Mouse (Mus musculus): ENCODE results near the gene Dab1. TPM values are rescaled to one million over a fixed set of nuclear protein-coding genes. Genes with fewer than 3 reads are reported as not detected.

Dab1 gene
- polyA plus RNA-seq, 1 experiment from 2014 or later, result 3.6 TPM

GRCm38 (mm10) chr4:104113209-104114005 is 494.2 kb downstream of the Dab1 start:
- no peaks in the 10 kb centered on the region for H3K9me3 ChIP-seq
- H3K36me3 ChIP-seq, result no peaks in the 10 kb centered on the region
- no peak for DNase-seq (ENCODE audit: low spot score)
- no peaks in the 10 kb centered on the region for H3K4me1 ChIP-seq
- H3K4me3 ChIP-seq, result no peak overlapping the region
- H3K27me3 ChIP-seq (ENCODE audit: insufficient read depth, poor library complexity, severe bottlenecking), result no peaks in the 10 kb centered on the region
- 90% methylated on average over 13 of the region's 13 CpGs for WGBS
- no peak overlapping the region for H3K27ac ChIP-seq

- H3K27ac ChIP-seq, result no peak overlapping the region
- no peaks in the 10 kb centered on the region for H3K4me1 ChIP-seq
- H3K9me3 ChIP-seq, result no peaks in the 10 kb centered on the region
- DNase-seq (ENCODE audit: low spot score), result no peak
- 78% methylated on average over 6 of the region's 6 CpGs for WGBS
- no peaks in the 10 kb centered on the region for H3K36me3 ChIP-seq
- H3K4me3 ChIP-seq, result no peak overlapping the region
- H3K27me3 ChIP-seq (ENCODE audit: insufficient read depth, poor library complexity, severe bottlenecking), result no peaks in the 10 kb centered on the region
Measured at GRCm38 (mm10) chr4:104114006-104114361, 494.8 kb downstream of the Dab1 start.

GRCm38 (mm10) chr4:104120108-104120507 is 500.9 kb downstream of the Dab1 start:
- Histone ChIP-seq H3K36me3 (no peaks in the 10 kb centered on the region), H3K27me3 (ENCODE audit: insufficient read depth, poor library complexity, severe bottlenecking) (no peaks in the 10 kb centered on the region), H3K4me1 (no peaks in the 10 kb centered on the region), H3K9me3 (no peaks in the 10 kb centered on the region), H3K27ac (no peak overlapping the region), H3K4me3 (no peak overlapping the region)
- DNase-seq (ENCODE audit: low spot score), result no peak
- WGBS, result 80% methylated on average over 4 of the region's 4 CpGs

GRCm38 (mm10) chr4:104121959-104122358 is 502.8 kb downstream of the Dab1 start:
- no peaks in the 10 kb centered on the region for H3K27me3 ChIP-seq (ENCODE audit: insufficient read depth, poor library complexity, severe bottlenecking)
- no peaks in the 10 kb centered on the region for H3K36me3 ChIP-seq
- H3K27ac ChIP-seq, result no peak overlapping the region
- no peaks in the 10 kb centered on the region for H3K4me1 ChIP-seq
- no peak for DNase-seq (ENCODE audit: low spot score)
- H3K4me3 ChIP-seq, result no peak overlapping the region
- 84% methylated on average over 5 of the region's 5 CpGs for WGBS
- no peaks in the 10 kb centered on the region for H3K9me3 ChIP-seq

GRCm38 (mm10) chr4:104122364-104122763 is 503.2 kb downstream of the Dab1 start:
- no peak for DNase-seq (ENCODE audit: low spot score)
- Histone ChIP-seq H3K36me3 (no peaks in the 10 kb centered on the region), H3K4me3 (no peak overlapping the region), H3K9me3 (no peaks in the 10 kb centered on the region), H3K27me3 (ENCODE audit: insufficient read depth, poor library complexity, severe bottlenecking) (no peaks in the 10 kb centered on the region), H3K4me1 (no peaks in the 10 kb centered on the region), H3K27ac (no peak overlapping the region)
- whole genome bisulfite sequencing, result 71% methylated on average over 1 of the region's 1 CpGs

GRCm38 (mm10) chr4:104153637-104154036 is 534.5 kb downstream of the Dab1 start:
- Histone ChIP-seq H3K27me3 (ENCODE audit: insufficient read depth, poor library complexity, severe bottlenecking) (no peaks in the 10 kb centered on the region), H3K4me1 (no peaks in the 10 kb centered on the region), H3K4me3 (no peak overlapping the region), H3K27ac (no peak overlapping the region), H3K36me3 (no peaks in the 10 kb centered on the region), H3K9me3 (no peaks in the 10 kb centered on the region)
- no peak for DNase-seq (ENCODE audit: low spot score)

- Histone ChIP-seq H3K4me3 (no peak overlapping the region), H3K4me1 (peaks cover 4% of the 10 kb centered on the region; the same call in 1 of the 2 replicates), H3K9me3 (no peaks in the 10 kb centered on the region), H3K27ac (no peak overlapping the region), H3K27me3 (ENCODE audit: insufficient read depth, poor library complexity, severe bottlenecking) (no peaks in the 10 kb centered on the region), H3K36me3 (no peaks in the 10 kb centered on the region)
- 90% methylated on average over 3 of the region's 3 CpGs for WGBS
- no peak for DNase-seq (ENCODE audit: low spot score)
Measured at GRCm38 (mm10) chr4:104178067-104178466, 558.9 kb downstream of the Dab1 start.

GRCm38 (mm10) chr4:104186311-104186710 is 567.2 kb downstream of the Dab1 start:
- H3K36me3 ChIP-seq, result no peaks in the 10 kb centered on the region
- peaks cover 4% of the 10 kb centered on the region; the same call in 1 of the 2 replicates for H3K4me1 ChIP-seq
- no peak overlapping the region for H3K27ac ChIP-seq
- H3K4me3 ChIP-seq, result no peak overlapping the region
- 85% methylated on average over 4 of the region's 4 CpGs for WGBS
- H3K27me3 ChIP-seq (ENCODE audit: insufficient read depth, poor library complexity, severe bottlenecking), result no peaks in the 10 kb centered on the region
- no peak for DNase-seq (ENCODE audit: low spot score)
- H3K9me3 ChIP-seq, result no peaks in the 10 kb centered on the region

- WGBS, result 88% methylated on average over 8 of the region's 8 CpGs
- DNase-seq (ENCODE audit: low spot score), result no peak
- no peaks in the 10 kb centered on the region for H3K36me3 ChIP-seq
- H3K27me3 ChIP-seq (ENCODE audit: insufficient read depth, poor library complexity, severe bottlenecking), result no peaks in the 10 kb centered on the region
- no peak overlapping the region for H3K4me3 ChIP-seq
- no peak overlapping the region for H3K27ac ChIP-seq
- H3K4me1 ChIP-seq, result no peaks in the 10 kb centered on the region
- no peaks in the 10 kb centered on the region for H3K9me3 ChIP-seq
Measured at GRCm38 (mm10) chr4:104198635-104199034, 579.5 kb downstream of the Dab1 start.

GRCm38 (mm10) chr4:104201686-104202085 is 582.5 kb downstream of the Dab1 start:
- H3K4me3 ChIP-seq, result no peak overlapping the region
- no peaks in the 10 kb centered on the region for H3K9me3 ChIP-seq
- no peaks in the 10 kb centered on the region for H3K27me3 ChIP-seq (ENCODE audit: insufficient read depth, poor library complexity, severe bottlenecking)
- no peaks in the 10 kb centered on the region for H3K36me3 ChIP-seq
- WGBS, result 75% methylated on average over 5 of the region's 5 CpGs
- H3K27ac ChIP-seq, result no peak overlapping the region
- no peaks in the 10 kb centered on the region for H3K4me1 ChIP-seq
- no peak for DNase-seq (ENCODE audit: low spot score)

GRCm38 (mm10) chr4:104204047-104204446 is 584.9 kb downstream of the Dab1 start:
- Histone ChIP-seq H3K9me3 (no peaks in the 10 kb centered on the region), H3K27ac (no peak overlapping the region), H3K36me3 (no peaks in the 10 kb centered on the region), H3K4me3 (no peak overlapping the region), H3K27me3 (ENCODE audit: insufficient read depth, poor library complexity, severe bottlenecking) (no peaks in the 10 kb centered on the region), H3K4me1 (no peaks in the 10 kb centered on the region)
- no peak for DNase-seq (ENCODE audit: low spot score)
- WGBS, result 41% methylated on average over 6 of the region's 6 CpGs

GRCm38 (mm10) chr4:104206639-104207038 is 587.5 kb downstream of the Dab1 start:
- WGBS, result 78% methylated on average over 5 of the region's 5 CpGs
- Histone ChIP-seq H3K9me3 (no peaks in the 10 kb centered on the region), H3K27me3 (ENCODE audit: insufficient read depth, poor library complexity, severe bottlenecking) (no peaks in the 10 kb centered on the region), H3K4me3 (no peak overlapping the region), H3K36me3 (no peaks in the 10 kb centered on the region), H3K27ac (no peak overlapping the region), H3K4me1 (0 out of 2 replicates have a peak, but pooled peaks cover 2% of the 10 kb centered on the region)
- no peak for DNase-seq (ENCODE audit: low spot score)

GRCm38 (mm10) chr4:104209081-104209480 is 589.9 kb downstream of the Dab1 start:
- no peak overlapping the region for H3K4me3 ChIP-seq
- H3K27me3 ChIP-seq (ENCODE audit: insufficient read depth, poor library complexity, severe bottlenecking), result no peaks in the 10 kb centered on the region
- H3K36me3 ChIP-seq, result no peaks in the 10 kb centered on the region
- 19% methylated on average over 2 of the region's 2 CpGs for WGBS
- H3K9me3 ChIP-seq, result no peaks in the 10 kb centered on the region
- H3K4me1 ChIP-seq, result 0 out of 2 replicates have a peak, but pooled peaks cover 2% of the 10 kb centered on the region
- no peak for DNase-seq (ENCODE audit: low spot score)
- H3K27ac ChIP-seq, result no peak overlapping the region

GRCm38 (mm10) chr4:104210796-104211195 is 591.6 kb downstream of the Dab1 start:
- no peak for DNase-seq (ENCODE audit: low spot score)
- H3K4me3 ChIP-seq, result no peak overlapping the region
- WGBS, result 85% methylated on average over 1 of the region's 1 CpGs
- H3K36me3 ChIP-seq, result no peaks in the 10 kb centered on the region
- 0 out of 2 replicates have a peak, but pooled peaks cover 2% of the 10 kb centered on the region for H3K4me1 ChIP-seq
- no peaks in the 10 kb centered on the region for H3K9me3 ChIP-seq
- H3K27me3 ChIP-seq (ENCODE audit: insufficient read depth, poor library complexity, severe bottlenecking), result peaks cover 11% of the 10 kb centered on the region; the same call in 1 of the 2 replicates
- H3K27ac ChIP-seq, result no peak overlapping the region

Measured in heart, embryonic 10.5 days (tissue).